Mouse (Mus musculus): Measurements from ENCODE around the gene Ucn2.

Ucn2 gene

DNA sequence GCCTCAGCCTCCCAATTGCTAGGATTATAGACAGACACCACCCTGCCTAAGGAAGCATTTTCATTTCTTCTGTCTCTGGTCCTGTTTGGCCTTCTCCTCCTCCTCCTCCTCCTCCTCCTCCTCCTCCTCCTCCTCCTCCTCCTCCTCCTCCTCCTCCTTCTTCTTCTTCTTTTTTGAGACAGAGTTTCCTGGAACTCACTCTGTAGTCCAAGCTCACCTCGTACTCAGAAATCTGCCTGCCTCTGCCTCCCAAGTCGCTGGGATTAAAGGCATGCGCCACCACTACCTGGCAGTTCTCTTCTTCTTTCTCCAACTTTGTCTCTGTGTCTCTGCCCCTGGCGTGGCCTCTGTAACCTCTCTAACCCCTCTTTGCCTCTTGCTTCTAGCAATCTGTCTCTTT lies at the start of gene Ucn2:
Gene Ucn2, plus strand, starts transcription at position 301 of the 400 bp plus-strand sequence.
- no peak for DNase-seq (ENCODE audit: low read depth, low spot score)

DNA sequence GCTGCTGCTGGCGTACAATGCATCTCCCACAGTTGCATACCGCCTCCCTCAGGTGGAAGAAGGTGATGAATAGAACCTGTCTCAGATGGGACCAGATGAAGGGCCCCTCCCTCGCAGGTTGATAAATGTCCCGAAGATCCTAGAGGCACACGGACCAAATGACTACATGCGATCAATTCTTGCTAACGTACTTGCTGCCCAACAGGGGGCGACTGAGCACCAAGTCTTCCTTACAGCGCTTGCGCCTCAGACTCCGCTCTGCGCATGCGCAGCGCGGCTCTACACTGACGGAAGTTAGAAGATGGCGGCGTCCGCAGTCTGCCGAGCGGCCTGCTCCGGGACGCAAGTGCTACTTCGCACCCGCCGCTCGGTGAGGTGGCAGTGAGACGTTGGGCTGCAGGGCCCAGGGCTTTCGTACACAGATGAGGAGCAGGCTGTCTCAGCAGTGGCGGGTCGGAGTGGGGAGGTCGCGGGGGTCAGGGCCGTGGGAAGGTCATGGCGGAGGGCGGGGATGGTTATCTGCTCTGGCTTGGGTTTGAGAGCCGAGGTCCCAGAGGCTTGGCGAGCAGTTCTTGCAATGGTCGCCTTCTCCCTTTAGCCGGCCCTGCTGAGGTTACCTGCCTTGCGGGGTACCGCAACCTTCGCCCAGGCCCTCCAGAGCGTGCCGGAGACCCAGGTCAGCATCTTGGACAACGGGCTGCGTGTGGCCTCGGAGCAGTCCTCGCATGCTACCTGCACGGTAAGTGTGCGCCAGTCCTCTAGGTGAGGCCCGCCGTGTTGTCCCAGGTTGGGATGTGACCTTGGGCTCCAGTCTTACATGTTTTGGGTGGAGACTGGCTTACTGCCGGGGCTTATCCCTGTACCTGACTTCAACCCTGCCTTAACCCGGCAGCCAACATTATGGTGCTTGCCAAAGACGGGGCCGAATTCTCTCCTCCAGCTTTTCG lies 49.1 kb upstream of the Ucn2 start, which contains the start of gene Uqcrc1:
Gene Uqcrc1, plus strand, starts transcription at position 216 of the 947 bp plus-strand sequence.
- peak; percentile 100 for DNase-seq (ENCODE audit: low read depth, low spot score)

DNA sequence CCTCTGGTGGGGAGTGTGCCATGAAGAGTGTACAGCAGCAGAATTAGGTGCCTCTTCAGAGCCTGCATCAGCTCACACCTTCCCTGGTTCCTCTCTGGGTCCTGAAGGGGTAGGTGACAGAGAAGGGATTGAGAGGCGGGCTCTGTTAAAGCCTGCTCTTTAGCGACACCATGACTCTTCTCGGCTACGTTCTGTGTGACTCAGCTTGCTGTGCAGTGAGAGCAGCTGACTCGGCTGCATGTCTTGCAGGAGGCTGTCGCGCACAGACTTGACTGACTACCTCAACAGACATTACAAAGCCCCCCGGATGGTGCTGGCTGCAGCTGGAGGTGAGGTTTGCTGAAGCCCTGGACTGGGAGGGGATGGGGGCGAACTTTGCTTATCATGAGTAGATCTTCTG lies 40.7 kb upstream of the Ucn2 start:
- DNase-seq (ENCODE audit: low read depth, low spot score) = no peak

DNA sequence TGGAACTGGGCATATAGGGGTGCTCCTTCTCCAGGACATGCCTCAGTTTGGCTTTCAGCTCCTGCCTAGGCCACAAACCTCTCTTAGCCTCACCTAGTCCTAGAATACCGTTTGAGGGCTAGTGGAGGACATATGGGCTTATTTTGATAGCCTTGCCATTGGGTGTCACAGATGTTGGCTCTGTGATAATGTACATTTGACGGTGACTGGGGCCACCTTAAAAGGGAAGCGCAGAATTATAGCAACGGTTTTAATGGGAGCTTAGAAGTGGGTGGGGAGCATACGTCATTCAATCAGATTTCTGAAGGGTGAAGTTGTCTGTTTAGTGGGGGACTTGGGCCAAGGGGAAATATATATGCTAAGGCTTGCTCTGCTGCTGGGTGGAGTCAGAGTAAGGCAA lies 40.2 kb upstream of the Ucn2 start:
- no peak for DNase-seq (ENCODE audit: low read depth, low spot score)

DNA sequence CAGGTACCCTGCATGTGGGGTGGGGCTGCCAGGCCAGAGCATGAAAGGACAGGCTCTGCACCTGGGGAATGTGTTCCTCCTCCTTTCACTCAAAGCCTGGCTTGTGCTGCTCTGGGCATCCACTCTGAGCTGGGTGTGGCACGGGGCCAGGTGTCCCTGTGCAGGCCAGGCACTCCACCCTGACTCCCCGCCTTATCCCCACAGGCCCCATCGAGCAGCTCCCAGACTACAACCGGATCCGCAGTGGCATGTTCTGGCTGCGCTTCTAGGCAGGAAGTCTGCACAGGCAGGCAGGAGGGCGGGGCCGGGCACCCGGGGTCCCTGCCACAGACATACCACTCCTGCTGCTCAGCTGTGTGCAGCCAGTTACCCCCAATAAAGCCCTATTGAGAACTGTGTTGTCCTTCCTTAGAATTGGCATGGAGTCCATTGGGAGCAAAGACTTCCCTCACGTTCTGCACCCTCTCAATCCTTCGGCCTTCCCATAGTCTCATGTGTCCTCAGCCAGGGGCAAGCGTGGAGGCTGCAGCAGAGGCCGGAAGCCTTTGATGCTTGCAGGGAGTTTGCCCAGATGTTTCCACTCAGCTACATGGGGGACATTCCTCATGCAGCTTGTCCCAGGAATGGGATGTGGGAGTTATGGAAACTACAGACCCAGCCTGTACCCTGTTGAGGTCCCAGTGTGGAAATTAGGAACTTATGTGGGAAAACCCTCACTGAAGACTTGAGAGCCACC lies 36.4 kb upstream of the Ucn2 start:
- DNase-seq (ENCODE audit: low read depth, low spot score) = no peak

DNA sequence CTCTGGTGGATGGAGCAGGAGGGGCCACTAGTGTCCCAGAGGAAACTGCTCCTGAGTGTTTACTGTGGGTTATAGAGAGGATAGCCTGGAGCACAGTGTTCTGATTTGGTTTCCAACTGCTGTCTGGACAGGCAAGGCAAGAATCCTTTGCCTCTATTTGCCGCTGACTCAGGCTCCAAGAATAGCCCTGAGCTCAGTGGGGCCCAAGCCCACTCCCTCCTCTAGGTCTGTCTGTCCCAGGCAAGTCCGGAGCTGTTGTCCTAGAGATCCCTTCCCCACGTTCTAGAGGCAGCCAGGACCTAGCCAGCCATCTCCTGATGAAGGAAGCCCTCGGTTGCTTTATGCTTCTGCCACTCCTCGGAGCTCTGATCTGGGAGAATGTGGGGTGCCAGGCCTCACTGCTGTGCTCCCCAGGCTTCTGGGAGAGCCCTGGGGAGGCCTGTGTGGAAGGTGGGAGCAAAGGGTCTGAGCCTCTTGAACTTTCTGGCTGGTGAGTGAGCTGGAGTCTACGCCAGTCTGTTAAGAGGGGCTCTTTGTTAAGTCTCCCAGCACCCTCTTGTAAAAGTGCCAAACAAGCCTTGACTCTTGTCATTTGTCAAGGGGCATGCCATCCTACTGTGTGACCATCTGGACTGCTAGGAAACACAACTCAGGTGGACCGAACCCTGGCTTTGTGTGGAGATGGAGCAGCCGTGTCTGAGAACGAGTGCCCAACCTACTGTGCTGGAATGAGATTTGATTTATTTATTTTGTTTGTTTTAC lies 35.7 kb upstream of the Ucn2 start:
- DNase-seq (ENCODE audit: low read depth, low spot score) = no peak

DNA sequence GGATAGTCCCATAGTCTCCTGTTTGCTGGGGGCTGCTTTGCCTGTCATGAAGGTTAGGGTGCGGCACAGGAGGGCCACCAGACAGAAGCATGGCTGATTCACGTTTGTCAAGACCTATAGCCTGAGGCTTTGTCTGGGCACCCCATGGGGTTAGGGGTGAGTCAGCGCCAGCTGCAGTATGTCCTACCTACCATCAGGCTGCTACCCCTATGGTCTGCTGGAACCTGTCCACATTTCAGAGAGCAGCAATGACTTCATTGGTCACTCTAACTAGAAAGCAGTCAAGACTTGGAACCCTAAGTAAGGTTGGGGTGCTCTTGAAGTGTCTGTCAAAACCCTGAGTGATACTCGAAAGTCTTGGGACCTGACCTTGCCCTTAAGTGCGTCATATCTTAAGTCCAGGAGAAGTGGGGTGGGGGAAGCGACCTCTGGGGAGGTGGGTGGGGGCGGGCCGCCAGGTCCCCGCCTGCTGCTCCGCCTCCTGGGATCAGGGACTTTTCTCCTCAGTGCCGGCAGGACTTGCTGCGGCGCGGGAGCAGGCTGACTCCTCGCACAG lies 32.7 kb upstream of the Ucn2 start, which contains the start of gene Col7a1:
Gene Col7a1, plus strand, starts transcription at position 506 of the 556 bp plus-strand sequence.
- no peak for DNase-seq (ENCODE audit: low read depth, low spot score)

DNA sequence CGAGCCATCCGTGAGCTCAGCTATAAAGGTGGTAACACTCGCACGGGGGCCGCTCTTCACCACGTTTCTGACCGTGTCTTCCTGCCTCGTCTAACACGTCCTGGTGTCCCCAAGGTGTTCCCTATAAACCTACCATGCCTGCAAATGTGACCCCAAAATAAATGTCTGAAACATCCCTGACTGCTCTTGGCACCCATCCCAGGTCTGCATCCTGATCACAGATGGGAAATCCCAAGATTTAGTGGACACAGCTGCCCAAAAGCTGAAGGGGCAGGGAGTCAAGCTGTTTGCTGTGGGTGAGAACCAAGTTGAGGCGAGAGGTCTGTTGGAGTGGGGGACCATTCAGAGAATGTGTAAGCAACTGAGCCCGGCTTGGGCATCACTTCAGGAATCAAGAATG lies 30.6 kb upstream of the Ucn2 start:
- no peak for DNase-seq (ENCODE audit: low read depth, low spot score)

DNA sequence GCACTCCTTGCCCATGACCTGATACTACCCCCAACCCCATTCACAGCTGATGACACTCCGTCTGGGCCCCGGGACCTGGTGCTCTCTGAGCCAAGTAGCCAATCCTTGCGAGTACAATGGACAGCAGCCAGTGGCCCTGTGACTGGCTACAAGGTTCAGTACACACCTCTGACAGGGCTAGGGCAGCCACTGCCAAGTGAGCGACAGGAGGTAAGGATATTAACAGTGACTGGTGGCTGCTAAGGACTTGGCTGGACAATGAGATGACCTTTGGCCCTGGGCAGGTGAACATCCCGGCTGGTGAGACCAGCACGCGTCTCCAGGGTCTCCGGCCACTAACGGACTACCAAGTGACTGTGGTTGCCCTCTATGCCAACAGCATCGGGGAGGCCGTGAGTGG lies 30.0 kb upstream of the Ucn2 start:
- DNase-seq (ENCODE audit: low read depth, low spot score) = no peak

DNA sequence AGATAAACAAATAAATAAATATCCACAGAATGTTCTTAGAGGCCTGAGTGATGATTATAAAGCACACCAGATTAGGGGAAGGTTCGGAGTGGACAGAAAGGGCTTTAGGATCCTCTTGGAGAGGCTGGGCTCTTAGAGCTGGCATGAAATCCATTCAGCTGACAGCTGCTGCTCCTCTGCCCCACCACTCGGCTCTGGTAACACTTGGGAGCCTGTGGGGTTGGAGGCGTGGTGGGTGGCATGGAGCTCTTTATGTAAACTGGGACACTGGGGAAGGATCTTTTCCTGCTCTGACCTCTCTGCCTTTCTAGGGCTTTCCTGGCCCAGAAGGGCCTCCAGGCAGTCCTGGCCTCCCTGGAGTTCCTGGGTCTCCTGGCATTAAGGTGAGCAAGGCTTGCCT lies 22.2 kb upstream of the Ucn2 start:
- DNase-seq (ENCODE audit: low read depth, low spot score) = no peak

DNA sequence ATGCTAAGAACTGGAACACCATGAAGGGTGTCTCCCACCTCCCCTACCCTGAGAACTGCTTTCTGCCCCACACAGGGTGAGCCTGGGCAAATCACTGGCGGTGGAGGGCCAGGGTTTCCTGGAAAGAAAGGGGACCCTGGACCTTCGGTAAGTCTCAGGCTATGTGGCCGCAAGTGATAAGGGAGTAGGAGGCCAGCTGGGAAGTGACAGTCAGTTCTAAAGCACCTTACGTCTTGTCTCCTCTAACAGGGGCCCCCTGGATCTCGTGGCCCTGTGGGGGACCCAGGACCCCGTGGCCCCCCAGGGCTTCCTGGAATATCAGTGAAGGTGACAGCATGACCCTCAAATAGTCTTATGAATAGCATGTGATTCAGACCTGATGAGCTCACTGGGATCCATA lies 21.5 kb upstream of the Ucn2 start:
- no peak for DNase-seq (ENCODE audit: low read depth, low spot score)

DNA sequence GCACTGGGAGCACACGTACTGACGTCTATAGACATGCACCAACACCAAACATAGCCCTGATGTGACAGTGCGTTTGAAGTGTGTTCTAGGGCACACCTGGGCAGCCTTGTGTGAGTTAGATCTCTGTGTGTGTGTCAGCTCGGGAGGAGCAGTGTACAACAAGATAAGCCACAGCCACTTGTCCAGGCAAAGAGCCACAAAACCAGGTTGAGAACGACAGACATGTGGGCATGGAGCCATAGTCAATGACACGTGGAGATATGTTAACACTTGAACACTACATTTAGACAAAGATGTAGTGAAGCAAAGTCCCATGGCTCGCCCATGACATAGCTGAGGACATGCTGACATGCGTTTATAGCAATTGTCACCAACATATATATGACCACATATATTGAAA lies 15.2 kb upstream of the Ucn2 start:
- DNase-seq (ENCODE audit: low read depth, low spot score) = no peak

DNA sequence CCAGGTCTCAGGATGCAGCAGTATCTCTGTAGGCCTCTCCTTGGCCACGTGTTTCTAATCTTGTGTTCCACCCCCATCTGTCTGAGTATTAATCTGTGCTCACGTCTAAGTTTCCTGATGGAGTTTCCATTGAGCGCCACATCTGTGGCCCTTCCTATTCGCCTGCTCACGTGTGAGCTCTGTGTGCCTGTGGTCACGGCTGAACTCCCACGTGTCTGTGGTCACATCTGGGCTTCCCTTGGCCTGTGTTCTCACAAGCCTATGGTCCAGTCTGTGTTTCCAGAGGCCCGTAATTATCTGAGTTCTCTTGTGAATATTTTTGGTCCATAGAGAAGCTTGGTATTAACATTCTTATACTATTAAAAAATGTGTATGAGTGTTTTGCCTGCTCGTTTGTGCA lies 9.3 kb upstream of the Ucn2 start:
- no peak for DNase-seq (ENCODE audit: low read depth, low spot score)

DNA sequence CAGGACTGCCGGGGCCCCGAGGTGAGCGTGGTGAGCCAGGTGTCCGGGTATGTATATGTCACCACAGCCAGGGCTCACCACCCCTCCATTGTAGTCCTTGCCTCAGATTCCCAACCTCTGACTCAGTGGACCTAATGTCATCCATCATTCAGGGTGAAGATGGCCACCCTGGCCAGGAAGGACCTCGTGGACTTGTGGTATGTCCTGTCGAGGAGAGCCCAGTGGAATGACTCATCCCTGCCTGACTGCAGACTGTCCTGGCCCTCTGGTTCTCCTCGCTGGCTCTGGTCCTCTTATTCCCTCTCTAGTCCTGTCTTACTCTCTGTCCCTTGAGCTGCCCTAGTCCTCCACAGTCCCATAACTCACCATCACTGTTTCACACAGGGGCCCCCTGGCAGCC lies 7.8 kb upstream of the Ucn2 start:
- DNase-seq (ENCODE audit: low read depth, low spot score) = no peak

DNA sequence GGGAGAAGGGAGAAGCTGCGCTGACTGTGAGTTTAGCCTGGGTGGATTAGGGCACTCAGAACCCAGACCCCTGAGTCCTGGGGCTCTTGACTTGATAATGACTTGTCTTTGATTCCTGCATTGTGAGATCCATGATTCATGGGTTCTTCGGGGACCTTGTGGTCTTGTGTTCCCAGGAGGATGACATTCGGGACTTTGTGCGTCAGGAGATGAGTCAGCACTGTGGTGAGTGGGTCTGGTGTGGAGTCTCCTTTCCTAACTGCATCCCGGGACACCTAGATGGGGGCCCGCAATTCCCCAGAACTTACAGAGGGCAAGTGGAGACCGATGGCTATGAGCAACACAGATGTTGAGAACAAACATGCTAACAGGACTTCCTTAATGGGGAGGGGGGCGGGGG lies 3.3 kb upstream of the Ucn2 start:
- DNase-seq (ENCODE audit: low read depth, low spot score) = no peak

DNA sequence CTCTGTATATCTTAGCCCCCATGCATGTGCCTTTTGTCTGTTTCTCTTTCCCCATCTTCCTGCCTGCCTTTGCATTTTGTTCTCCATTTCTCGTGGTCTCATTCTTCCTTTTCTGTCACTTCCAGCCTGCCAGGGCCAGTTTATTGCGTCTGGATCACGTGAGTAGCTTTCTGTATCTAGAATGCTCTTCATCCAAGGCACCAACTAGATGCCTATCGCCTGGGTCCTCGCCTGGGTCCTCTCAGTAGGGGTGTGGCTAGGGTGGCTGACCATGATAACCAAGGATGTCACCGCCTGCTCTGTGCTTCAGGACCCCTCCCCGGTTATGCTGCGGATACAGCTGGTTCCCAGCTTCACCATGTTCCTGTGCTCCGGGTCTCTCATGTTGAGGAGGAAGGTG lies 2.6 kb upstream of the Ucn2 start:
- no peak for DNase-seq (ENCODE audit: low read depth, low spot score)

DNA sequence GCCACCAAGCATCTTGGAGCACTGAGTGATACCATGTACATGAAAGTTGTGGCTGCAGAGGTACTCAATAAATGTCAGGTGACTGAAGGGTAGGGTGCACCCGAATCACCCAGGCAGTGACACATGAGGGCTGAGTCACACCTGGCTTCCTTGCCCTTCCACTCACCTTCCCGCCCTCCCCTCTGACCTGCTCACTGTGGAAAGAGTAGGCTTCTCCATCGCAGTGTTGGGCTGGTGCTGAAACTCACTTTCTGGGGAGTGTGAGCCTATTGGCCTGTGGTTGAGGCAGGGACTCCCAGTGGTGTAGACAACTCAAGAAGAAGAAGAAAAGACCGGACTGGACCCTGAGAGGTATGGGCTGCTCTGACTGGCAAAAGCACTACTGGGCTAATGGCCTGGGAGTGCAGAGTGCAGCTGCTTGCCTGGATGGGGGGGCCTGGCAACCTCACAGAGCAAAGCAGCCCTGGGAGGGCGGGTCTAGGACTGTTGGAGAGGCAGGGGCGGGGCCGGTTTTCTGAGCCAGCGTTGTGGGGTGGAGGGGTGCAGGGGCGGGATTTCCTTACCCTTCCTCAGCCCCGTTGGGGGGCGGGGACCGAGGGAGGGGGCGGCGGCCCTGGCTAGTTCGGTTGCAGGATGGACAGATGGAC lies 2.0 kb downstream of the Ucn2 start:
- DNase-seq (ENCODE audit: low read depth, low spot score) = no peak

DNA sequence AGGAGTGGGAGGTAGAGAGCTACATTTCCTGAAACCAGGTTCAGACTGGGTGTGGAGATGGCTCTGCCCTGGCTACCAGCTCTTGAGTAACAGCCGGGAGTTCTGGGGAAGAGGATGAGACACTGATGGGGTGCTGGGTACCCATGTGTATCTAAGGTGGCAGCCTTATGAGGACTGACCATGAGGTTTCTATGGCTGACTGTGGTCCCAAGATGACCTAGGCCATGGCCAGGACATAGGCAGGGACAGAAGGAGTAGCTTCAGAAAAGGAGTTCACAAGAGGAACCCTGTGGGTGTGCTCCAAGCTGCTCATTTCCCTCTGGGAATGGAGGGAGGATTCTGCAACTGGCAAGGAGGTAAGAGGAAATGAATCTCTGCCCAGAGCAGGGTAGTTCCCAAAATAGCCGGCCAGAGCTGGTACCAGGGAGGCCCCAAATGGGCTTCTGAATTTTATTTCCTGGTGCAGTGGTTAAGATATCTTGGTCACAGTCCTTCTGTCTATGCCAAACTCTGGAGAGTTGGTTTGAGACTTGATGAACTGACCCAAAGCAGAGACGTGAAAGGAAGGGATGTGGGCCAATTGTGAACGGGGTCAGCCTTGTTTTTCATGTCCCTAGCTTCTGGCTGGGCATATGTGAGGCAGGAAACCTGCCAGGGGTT lies 4.1 kb downstream of the Ucn2 start:
- no peak for DNase-seq (ENCODE audit: low read depth, low spot score)

DNA sequence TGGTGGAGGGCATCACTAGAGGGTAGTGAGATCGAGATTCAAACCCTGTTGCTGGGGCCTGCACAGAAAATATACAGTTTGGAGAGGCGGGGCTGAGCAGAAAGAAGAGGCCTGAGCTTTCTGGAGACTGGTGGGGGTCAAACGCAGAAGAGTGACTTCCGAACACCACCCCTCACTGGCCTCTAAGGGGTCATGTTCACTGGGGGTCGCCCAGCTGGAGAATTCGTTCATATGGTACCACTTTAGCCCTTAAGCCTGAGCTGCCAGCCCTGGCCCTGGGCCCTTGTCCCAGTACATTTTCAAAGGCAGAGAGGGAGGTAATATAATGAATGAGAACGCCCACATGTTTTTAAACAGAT lies 4.6 kb downstream of the Ucn2 start:
- DNase-seq (ENCODE audit: low read depth, low spot score) = no peak

DNA sequence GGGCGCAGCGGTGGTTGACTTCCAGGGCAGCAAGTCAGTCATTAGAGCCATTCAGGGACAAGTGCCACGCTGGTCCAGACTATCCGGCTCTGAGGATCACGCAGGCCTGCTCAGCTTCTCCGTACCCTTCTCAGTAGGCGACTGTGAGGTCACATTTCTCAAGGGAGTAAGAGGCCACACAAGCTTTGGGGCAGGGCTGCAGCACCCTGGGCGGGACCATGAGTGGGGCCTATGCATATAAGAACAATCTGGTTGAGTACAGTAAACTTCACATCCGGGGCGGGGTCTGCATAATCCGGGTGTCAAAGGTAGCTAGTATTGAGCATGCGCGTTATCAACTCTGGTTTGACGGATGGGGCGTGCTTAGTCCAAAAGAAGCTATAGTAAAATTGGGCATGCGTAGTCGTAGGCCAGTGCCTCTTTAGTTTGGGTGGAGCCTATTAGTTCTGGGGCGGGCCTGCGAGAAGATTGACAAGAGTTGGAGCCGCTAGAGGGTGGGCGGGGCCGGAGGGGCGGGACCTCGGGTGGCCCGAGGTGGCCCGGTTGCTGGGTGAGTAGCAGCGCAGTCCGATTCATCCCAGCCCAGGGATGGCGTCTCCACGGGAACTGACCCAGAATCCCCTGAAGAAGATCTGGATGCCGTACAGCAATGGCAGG lies 5.7 kb downstream of the Ucn2 start, which contains the start of gene Pfkfb4:
Gene Pfkfb4, plus strand, starts transcription at position 351 of the 657 bp plus-strand sequence.
- peak; percentile 98 for DNase-seq (ENCODE audit: low read depth, low spot score)

All from CD4-positive, CD25-positive, alpha-beta regulatory T cell, adult 2 months (primary cell).